Mouse (Mus musculus): ENCODE data around the gene Mrm1. TPM values are rescaled to one million over a fixed set of nuclear protein-coding genes. Genes with fewer than 3 reads are reported as not detected.
A peak's percentile ranks its signal among the peaks of the same experiment; 100 is the strongest.

Gene Mrm1
- polyA plus RNA-seq, 1 experiment: 13.1 TPM

DNA sequence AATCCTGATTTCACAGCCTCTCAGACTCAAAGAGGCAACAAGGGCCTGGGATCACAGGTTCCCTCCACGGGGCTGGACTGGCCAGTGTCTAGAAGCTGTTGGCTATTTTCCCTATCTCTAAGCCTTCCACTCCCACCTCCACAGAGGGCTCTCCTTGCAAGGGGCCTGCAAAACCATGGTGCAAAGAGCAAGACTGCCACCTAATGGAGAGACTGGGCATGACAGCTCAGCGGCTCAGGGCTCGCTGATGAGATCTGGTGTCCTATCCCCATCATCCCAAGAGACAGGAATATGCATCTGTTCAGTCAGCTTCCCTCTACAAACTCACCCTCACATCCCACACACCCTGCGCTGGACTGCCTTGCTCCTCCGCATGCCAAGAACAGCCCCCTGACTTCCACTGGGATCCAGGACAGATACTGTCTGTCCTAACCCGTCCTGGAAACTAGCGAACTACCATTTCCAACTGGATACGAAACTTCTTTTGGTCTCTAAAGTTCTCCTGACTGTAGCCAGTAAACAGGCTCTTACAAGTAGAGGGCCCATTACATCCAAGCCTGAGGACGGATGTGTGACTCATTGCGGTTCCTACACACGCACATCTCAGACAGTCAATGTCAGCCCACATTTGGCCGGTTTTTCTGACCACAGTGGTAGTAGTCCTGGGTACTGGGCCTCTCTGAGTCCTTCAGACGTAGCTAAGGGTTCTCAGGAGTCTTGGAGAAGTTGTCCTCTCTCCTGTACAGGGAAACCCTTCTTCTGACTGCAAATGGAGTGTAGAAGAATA, 5.4 kb downstream of the Mrm1 start:
- DNase-seq (ENCODE audit: low spot score): peak; percentile 44

DNA sequence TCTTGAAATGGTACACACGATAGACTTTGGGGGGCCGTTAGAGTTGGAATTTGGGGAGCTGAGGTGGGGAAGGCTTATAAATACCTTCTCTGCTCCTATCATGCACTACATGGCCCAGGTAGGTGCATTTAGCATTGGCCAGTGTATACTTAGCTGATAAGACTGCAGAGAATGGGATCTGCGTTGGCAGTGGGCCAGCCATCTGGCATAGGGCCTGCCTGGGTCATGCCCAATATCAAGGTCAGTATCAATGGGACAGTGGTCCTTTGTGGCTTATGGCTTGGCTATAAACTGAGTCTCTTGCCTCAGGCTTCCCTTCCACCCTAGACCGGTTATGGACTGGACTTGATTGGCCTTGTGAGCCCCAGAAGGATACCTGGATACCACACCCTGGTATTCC, 14.9 kb downstream of the Mrm1 start:
- no peak for DNase-seq (ENCODE audit: low spot score)

DNA sequence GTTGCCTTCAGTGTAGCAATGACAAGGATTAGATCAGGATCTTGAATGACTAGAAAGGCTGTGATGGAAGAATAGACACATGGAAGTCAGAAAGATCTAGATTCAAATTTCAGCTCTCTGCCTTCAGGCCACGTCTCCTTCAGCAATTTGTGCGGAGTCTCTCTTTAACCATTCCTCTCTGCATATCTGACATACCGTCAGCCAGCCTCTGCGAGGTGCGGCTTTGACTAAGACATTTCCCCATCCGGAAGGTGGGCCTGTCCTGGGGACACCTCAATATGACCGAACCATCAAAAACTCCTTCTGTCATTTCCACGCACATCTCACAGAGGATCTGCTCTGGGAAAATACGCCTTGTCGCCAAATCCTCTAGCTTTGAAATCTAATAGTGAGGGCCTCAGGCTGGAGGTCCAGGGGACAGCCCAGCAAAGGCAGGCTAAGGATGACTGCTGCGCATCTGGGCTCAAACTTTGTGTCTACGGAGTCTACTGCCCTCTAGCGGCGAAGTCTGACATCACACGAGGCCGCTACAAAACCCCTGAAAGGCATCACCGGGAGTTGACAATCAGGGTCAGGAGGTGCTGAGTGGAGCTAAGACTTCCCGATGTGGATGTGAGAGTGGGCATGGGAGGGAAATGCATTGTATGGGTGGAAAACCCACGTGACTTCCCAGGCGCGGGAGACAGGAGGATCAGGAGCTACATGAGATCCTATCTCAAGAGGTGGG, 21.5 kb downstream of the Mrm1 start:
- peak; percentile 44 for DNase-seq (ENCODE audit: low spot score)

DNA sequence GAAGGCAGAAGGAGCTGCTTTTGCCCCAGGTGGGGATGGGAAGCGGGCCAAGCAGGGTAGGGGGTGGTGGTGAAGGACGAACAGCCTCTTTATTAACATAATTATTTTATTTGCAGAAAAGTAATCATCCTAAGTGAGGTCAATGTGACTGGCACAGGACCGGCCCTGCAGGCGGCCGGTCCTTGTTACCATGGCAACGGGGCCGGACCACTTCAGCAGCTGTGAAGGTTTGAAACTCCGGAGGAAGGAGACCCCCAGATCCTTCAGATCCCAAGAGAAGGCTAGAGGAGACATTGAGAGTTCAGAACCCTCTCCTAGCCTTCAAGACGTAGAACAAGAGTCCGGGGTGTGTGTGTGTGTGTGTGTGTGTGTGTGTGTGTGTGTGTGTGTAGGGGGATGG, 22.3 kb downstream of the Mrm1 start:
- no peak for DNase-seq (ENCODE audit: low spot score)

DNA sequence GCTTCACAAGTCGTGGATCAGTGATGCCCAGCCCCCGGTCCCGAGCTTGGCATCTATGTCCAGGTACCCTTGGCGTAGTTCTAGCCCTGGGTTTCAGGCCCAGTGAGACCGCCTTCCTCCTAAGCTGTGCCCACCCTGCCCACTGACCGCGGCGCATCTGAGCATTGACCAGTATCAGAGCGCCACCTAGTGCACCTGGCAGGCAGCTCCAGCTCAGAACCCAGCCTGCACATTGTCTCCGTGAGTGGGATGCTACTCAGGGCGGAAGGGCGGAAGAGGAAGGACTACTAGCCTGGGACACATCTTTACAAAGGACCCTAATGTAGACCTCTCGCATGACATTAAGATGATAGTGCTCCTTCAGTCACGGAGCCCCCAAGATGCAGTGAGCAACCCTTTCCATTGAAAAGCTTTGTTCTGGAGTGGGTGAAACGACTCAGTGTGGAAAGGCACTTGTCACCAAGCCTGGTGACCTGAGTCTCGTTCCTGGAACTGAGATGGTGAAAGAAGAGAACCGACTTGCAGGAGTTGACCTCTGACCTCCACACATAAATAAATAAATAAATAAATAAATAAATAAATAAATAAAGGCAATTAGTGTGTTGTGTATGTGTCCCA, 24.7 kb downstream of the Mrm1 start:
- DNase-seq (ENCODE audit: low spot score): peak; percentile 34

DNA sequence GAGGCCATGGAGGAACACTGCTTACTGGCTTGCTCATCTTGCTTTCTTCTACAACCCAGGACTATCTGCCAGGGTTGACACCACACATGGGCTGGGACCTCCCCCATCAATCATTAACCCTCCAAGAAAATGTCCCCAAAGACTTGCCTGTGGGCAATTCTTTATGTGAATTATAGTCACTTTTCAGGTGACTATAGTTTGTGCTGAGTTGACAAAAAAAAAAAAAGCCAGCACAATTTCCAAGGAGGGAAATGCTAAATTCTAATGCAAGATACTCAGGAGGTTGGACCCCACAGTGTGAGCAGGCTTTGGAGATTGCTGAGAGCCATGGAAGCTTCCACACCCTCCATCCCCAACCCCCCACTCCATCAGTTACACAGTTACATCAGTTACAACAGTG, 25.8 kb downstream of the Mrm1 start:
- DNase-seq (ENCODE audit: low spot score): no peak

DNA sequence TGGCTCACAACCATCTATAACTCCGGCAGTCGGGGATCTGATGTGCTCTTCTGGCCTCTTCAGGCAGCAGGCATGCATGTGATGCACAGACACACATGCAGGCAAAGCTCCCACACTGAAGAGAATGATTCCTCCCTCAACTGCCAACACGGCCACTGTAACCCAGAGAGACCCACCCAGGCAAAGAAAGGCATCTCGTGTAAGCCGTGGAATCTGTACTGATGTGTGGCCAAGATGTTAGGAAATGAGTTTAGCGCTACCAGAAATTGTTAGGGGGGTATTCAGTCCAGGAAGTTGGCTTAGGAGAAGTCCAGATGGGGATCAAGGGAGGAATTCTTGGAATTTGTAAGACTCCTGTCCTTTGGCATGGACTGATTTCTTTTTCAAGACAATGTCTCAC, 28.9 kb downstream of the Mrm1 start:
- DNase-seq (ENCODE audit: low spot score): no peak

DNA sequence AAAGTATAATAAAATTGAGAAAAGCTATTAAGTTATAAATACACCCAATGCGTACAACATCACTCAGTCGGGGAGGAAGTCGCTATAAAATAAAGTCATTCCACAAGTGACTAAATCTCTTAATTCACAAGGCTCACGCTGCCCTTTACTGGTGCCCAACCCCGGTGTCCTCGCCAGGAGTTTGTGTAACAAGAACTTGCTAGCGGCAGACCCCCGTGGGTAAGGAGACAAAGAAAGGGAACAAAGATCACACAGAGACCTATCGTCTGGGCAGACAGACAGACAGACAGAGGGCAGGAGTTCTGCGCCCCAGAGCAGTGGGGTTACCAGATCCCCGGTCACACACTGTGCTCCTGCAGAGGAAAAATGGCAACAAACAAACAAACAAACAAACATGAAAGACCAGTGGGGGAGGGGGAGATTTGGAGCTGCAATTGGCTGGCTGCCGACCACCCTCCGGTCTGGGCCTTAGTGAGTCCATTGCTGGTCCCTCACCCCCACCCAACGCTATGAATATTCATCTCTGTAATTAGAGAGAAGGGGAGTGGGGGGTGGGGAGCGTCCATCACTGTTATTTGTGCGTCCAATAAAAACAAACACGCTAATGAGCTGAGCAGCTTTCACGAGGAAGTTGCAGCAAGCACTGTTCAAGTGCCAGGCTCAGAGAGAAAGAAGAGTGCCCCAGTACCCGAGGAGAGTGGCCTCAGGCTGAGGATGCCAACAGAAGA, 39.0 kb downstream of the Mrm1 start:
- DNase-seq (ENCODE audit: low spot score): no peak

DNA sequence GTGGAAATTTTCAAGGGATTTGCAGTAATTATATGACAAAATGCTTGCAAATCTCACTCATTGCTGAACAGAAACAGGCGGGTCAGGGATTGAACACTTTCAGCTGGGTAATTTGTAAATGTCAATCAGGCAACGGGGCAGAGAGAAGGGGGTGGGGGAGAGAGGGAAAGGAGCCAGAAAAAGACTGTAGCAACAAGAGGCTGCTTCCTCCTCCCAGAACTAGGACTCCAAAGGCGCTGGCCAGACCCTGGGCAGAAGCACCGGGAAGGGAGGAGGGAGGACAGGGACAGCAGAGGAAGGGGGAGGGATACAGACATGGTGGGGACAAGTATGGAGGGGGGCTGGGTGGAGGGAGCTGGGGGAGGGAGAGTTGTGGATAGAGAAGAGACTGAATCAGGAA, 43.8 kb downstream of the Mrm1 start:
- no peak for DNase-seq (ENCODE audit: low spot score)

DNA sequence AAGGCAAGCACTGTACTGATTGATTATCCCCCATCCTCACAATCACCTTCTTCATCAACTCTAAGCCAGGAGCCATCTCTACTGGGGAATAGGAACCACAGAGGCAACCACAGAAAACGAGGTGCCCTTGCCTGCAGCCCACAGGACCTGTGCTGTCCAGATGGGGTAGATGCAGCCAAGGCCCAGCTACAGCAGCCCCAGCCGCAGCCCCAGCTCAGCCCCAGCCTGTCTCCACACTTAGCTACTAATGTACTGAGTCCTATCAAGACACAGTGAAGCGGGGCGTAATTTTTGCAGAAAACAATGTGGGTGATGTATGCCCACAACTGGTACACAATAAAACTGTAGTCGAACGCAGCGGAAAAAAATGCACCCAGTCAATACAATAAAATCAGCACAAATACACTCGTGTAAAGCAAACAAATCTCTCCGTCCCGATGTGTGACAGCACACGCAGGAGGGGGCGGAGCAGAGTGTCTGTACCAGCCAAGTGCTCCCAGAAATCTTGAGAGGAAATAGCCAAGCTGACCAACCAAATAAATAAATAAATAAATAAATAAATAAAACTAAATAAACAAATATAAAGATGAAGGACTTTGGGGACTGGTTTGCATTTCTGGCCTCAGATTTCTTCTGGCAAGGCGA, 44.3 kb downstream of the Mrm1 start:
- DNase-seq (ENCODE audit: low spot score): no peak

DNA sequence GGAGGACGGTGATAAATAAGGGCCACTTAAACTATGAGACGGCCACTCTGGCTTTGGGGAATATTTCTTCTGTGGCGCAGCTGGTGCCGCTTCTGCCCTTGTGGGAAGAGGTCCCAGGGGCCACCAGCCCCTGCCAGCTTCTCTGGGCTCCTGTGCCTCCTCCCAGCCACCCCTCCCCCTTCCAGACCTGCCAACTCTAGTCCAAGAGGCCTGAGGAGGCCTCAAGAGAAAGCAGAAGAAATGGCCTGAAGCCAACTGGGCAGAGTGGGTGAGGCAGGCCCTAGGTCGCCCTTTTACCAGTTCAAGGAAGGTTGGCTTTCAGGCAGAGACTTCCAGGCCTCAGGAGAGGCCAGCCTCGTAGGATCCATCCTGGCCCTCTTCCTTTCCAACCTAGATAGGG, 51.4 kb downstream of the Mrm1 start:
- no peak for DNase-seq (ENCODE audit: low spot score)

DNA sequence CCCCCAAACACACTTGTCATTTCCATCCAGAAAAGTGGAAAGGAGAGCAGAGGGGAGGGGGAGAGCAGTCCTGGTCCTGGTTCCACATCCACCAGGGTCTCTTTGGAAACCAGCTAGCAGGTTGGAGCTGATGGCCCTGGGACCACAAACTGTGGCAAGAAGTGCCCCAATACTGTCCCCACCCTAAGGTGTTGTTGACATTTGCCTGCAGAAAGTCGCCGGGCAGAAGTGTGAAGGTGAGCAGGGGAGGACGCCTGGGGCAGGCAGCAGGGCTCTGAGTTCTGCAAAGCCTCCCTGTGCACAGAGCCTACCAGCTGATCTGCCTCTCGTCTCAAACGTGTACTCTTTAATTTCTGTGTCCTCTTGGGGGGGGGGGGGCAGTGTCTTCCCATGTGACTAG, 54.2 kb downstream of the Mrm1 start:
- no peak for DNase-seq (ENCODE audit: low spot score)

DNA sequence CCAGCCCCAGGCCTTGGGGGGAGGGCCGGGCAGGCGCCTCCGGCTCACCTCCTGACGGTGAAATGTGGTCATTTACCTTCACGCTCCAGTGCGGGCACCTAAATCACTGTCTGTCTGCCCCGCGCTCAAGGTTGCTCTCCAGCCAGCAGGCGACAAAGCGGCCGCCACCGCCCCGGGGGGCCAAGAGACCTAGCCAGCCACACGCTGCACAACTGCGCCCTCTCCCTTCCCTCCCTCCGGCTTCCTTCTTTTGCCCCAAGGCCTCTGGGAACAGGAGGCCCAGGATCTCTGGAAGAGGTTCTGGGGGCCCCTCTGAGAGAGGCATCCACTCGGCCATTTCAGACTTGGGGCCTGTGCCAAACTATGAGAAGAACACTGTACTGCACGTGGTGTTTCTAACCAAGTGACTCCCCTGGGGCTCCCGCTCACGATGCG, 54.8 kb downstream of the Mrm1 start:
- DNase-seq (ENCODE audit: low spot score): no peak

DNA sequence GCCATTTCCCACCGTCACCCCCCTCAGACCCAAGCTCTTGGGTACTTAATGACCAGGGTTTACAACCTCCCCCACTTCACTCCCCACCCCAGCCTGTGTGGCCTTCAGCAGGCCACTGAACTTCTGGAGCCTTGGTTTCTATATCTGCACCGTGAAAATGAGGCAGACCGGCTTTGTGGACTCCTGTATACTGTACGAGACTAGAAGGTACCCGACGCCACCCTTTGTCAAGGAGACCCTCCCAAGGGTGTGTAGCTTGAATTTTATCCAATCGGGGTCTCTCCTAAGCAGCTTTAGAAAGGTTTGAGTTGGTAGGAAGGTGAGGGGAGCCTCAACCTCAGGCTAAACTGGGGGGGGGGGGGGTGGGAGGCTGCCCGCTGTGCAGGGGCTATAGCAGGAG, 55.2 kb downstream of the Mrm1 start:
- DNase-seq (ENCODE audit: low spot score): no peak

Other genes with a start within 250 kb of the Mrm1 start
- gene Dhrs11, start 9.5 kb upstream of the Mrm1 start, polyA plus RNA-seq (2012; rRNA removed): 13.5 and 15.8 TPM in 2 replicates
- 85.6 and 91.4 TPM in 2 replicates for gene Ggnbp2, start 51.3 kb upstream of the Mrm1 start, polyA plus RNA-seq (2012; rRNA removed)
- 14.5 and 17.4 TPM in 2 replicates for gene Myo19, start 60.6 kb upstream of the Mrm1 start, polyA plus RNA-seq (2012; rRNA removed)
- gene Pigw, start 60.8 kb upstream of the Mrm1 start, polyA plus RNA-seq (2012; rRNA removed): 5.7 and 8.2 TPM in 2 replicates
- 22.6 and 25.4 TPM in 2 replicates for gene Znhit3, start 96.9 kb upstream of the Mrm1 start, polyA plus RNA-seq (2012; rRNA removed)
- gene Car4, start 138.3 kb upstream of the Mrm1 start, polyA plus RNA-seq (2012; rRNA removed): 0.58 and 1.1 TPM in 2 replicates